8 mouse cellular contexts compared by ENCODE assay signal in genomic region chr5:110780761-110781528, GRCm38 (mm10). TPM values are rescaled to one million over a fixed set of nuclear protein-coding genes. Genes with fewer than 3 reads are reported as not detected.
DNase-seq lines count a peak whose midpoint lies in the region; ATAC-seq and TF ChIP-seq lines count a peak whose summit lies in the region.

No protein-coding gene starts in this region.

- H3K27me3 ChIP-seq in hindbrain, embryonic 12.5 days = no peaks in the 10 kb centered on the region

- peak in 1 of 2 experiments; percentile 30 for DNase-seq in left cerebral cortex, adult 2 months (ENCODE audit: extremely low spot score in 1 of 2, low spot score in 2 of 2)
- DNase-seq in left cerebral cortex, adult 11 months (ENCODE audit: low spot score) = no peak
- peak; percentile 65 for DNase-seq in cerebellum, adult 9-10 months
- DNase-seq in thymus, postnatal 10 days (ENCODE audit: low spot score in 2 of 2) = no peak
- DNase-seq in adrenal gland, adult 2 months = no peak
- DNase-seq in gastrocnemius, postnatal 25 days = no peak

- H3K36me3 ChIP-seq in hindbrain, embryonic 12.5 days = peaks cover 40% of the 10 kb centered on the region
- H3K36me3 ChIP-seq in macrophage (ENCODE audit: inconsistent target) = peaks cover 12% of the 10 kb centered on the region; the same call in 1 of the 2 replicates

- peak overlapping the region; percentile 82 for H3K27ac ChIP-seq in left cerebral cortex, adult 2 months
- no peak overlapping the region for H3K27ac ChIP-seq in hindbrain, embryonic 12.5 days
- H3K27ac ChIP-seq in macrophage = 0 out of 2 replicates have a peak overlapping the region, but pooled peaks have one; percentile 27

- peaks cover 19% of the 10 kb centered on the region for H3K4me1 ChIP-seq in hindbrain, embryonic 12.5 days

- intact Hi-C loops in left cerebral cortex, adult 2 months (cut with DNase I) = loop anchor here (1.0 kb wide), 1 partner anchor 10 kb away; no protein-coding TSS in a partner anchor

- no peak for TF ChIP-seq CTCF in left cerebral cortex, adult 2 months (IDR thresholded peaks at IDR 0.05)

- ATAC-seq in hindbrain, embryonic 12.5 days (ENCODE audit: low FRiP score) = peak; percentile 77

- peak overlapping the region; percentile 97 for H3K4me2 ChIP-seq in hindbrain, embryonic 12.5 days (replicated peaks)

- WGBS in hindbrain, embryonic 12.5 days = 57% methylated on average over 10 of the region's 10 CpGs
- WGBS in macrophage (ENCODE audit: missing documents) = 68% methylated on average over 10 of the region's 10 CpGs

- peak overlapping the region; percentile 76 for H3K4me3 ChIP-seq in left cerebral cortex, adult 2 months
- H3K4me3 ChIP-seq in hindbrain, embryonic 12.5 days = peak overlapping the region; percentile 91
- H3K4me3 ChIP-seq in macrophage (ENCODE audit: inconsistent target) = peak overlapping the region; percentile 75

- no peaks in the 10 kb centered on the region for H3K9me3 ChIP-seq in hindbrain, embryonic 12.5 days (replicated peaks)

- peak overlapping the region; percentile 88 for H3K9ac ChIP-seq in hindbrain, embryonic 12.5 days

- H3K79me2 ChIP-seq in macrophage (ENCODE audit: inconsistent target) = peaks cover 36% of the 10 kb centered on the region

RNA-seq across cellular contexts. Expression of gene Pus1, which starts 0.5 kb away (rescaled TPM):
- 10 to 100 TPM; 21.9 to 24.0 TPM for total RNA-seq in left cerebral cortex, adult 2 months (2021)
- 23.4 and 24.1 TPM in 2 replicates for polyA plus RNA-seq in hindbrain, embryonic 12.5 days (2016; fragmentation: Nextera tagmentation; extraction: Ambion mirVana)
- 10 to 100 TPM in 25 of 26 experiments, 1 to 10 TPM in 1; 9.2 to 29.5 (median 19.7) TPM for total RNA-seq in macrophage (2018; cell fraction: chromatin; rRNA removed)
- total RNA-seq in macrophage (2018; cell fraction: cytosol; rRNA removed) = 10 to 100 TPM; 12.5 to 21.4 (median 17.6) TPM
- total RNA-seq in macrophage (2018; cell fraction: nucleus; rRNA removed) = 10 to 100 TPM in 25 of 26 experiments, 1 to 10 TPM in 1; 8.9 to 39.1 (median 18.0) TPM
- polyA plus RNA-seq in macrophage (2018) = 14.8 to 27.1 TPM (median 18.1 TPM) in 3 replicates
- total RNA-seq in adrenal gland, adult 2 months (2021) = 10 to 100 TPM; 37.0 to 54.3 TPM
- 23.1 and 29.4 TPM in 2 replicates for polyA plus RNA-seq in adrenal gland, adult 2 months (2012; rRNA removed)
- 10 to 100 TPM in 1 of 2 experiments, 1 to 10 TPM in 1; 9.8 to 10.8 TPM for total RNA-seq in gastrocnemius, postnatal 25 days (2021)

RNA-seq across cellular contexts. Expression of gene Ep400, which starts 10.4 kb away (rescaled TPM):
- 100 to 1,000 TPM; 106 to 114 TPM for total RNA-seq in left cerebral cortex, adult 2 months (2021)
- polyA plus RNA-seq in hindbrain, embryonic 12.5 days (2016; fragmentation: Nextera tagmentation; extraction: Ambion mirVana) = 55.4 and 61.4 TPM in 2 replicates
- 100 to 1,000 TPM; 121 to 344 (median 189) TPM for total RNA-seq in macrophage (2018; cell fraction: chromatin; rRNA removed)
- 10 to 100 TPM; 32.7 to 65.2 (median 42.6) TPM for total RNA-seq in macrophage (2018; cell fraction: cytosol; rRNA removed)
- 100 to 1,000 TPM in 23 of 26 experiments, 10 to 100 TPM in 3; 90.4 to 232 (median 124) TPM for total RNA-seq in macrophage (2018; cell fraction: nucleus; rRNA removed)
- polyA plus RNA-seq in macrophage (2018) = 24.9 to 26.4 TPM (median 26.3 TPM) in 3 replicates
- total RNA-seq in adrenal gland, adult 2 months (2021) = 10 to 100 TPM; 69.1 to 90.6 TPM
- 68.3 and 74.6 TPM in 2 replicates for polyA plus RNA-seq in adrenal gland, adult 2 months (2012; rRNA removed)
- total RNA-seq in gastrocnemius, postnatal 25 days (2021) = 10 to 100 TPM; 23.0 to 25.9 TPM

RNA-seq across cellular contexts. Expression of gene Ulk1, which starts 29.0 kb away (rescaled TPM):
- total RNA-seq in left cerebral cortex, adult 2 months (2021) = 10 to 100 TPM; 75.4 to 80.4 TPM
- polyA plus RNA-seq in hindbrain, embryonic 12.5 days (2016; fragmentation: Nextera tagmentation; extraction: Ambion mirVana) = 35.4 and 38.1 TPM in 2 replicates
- 100 to 1,000 TPM in 8 of 26 experiments, 10 to 100 TPM in 18; 34.8 to 152 (median 77.9) TPM for total RNA-seq in macrophage (2018; cell fraction: chromatin; rRNA removed)
- total RNA-seq in macrophage (2018; cell fraction: cytosol; rRNA removed) = 10 to 100 TPM; 11.7 to 33.5 (median 17.2) TPM
- 10 to 100 TPM; 13.5 to 95.7 (median 32.3) TPM for total RNA-seq in macrophage (2018; cell fraction: nucleus; rRNA removed)
- polyA plus RNA-seq in macrophage (2018) = 9.6 to 23.9 TPM (median 15.4 TPM) in 3 replicates
- total RNA-seq in adrenal gland, adult 2 months (2021) = 10 to 100 TPM; 38.1 to 49.7 TPM
- 71.4 and 95.4 TPM in 2 replicates for polyA plus RNA-seq in adrenal gland, adult 2 months (2012; rRNA removed)
- 10 to 100 TPM; 33.0 to 43.3 TPM for total RNA-seq in gastrocnemius, postnatal 25 days (2021)

RNA-seq across cellular contexts. Expression of gene Hscb, which starts 58.6 kb away (rescaled TPM):
- 10 to 100 TPM in 1 of 2 experiments, 1 to 10 TPM in 1; 7.9 to 10.4 TPM for total RNA-seq in left cerebral cortex, adult 2 months (2021)
- polyA plus RNA-seq in hindbrain, embryonic 12.5 days (2016; fragmentation: Nextera tagmentation; extraction: Ambion mirVana) = 18.5 and 21.4 TPM in 2 replicates
- total RNA-seq in macrophage (2018; cell fraction: chromatin; rRNA removed) = 10 to 100 TPM in 11 of 26 experiments, 1 to 10 TPM in 11, not detected in 4; 2.3 to 43.3 (median 10.1) TPM
- total RNA-seq in macrophage (2018; cell fraction: cytosol; rRNA removed) = 10 to 100 TPM; 27.7 to 74.0 (median 40.6) TPM
- total RNA-seq in macrophage (2018; cell fraction: nucleus; rRNA removed) = 10 to 100 TPM in 14 of 26 experiments, 1 to 10 TPM in 12; 2.1 to 29.6 (median 10.4) TPM
- 32.2 to 52.4 TPM (median 43.3 TPM) in 3 replicates for polyA plus RNA-seq in macrophage (2018)
- 10 to 100 TPM; 14.4 to 17.3 TPM for total RNA-seq in adrenal gland, adult 2 months (2021)
- polyA plus RNA-seq in adrenal gland, adult 2 months (2012; rRNA removed) = 9.9 and 10.8 TPM in 2 replicates
- 10 to 100 TPM in 1 of 2 experiments, 1 to 10 TPM in 1; 9.7 to 12.5 TPM for total RNA-seq in gastrocnemius, postnatal 25 days (2021)

RNA-seq across cellular contexts. Expression of gene Chek2, which starts 58.8 kb away (rescaled TPM):
- total RNA-seq in left cerebral cortex, adult 2 months (2021) = under 1 TPM; 0.59 to 0.91 TPM
- polyA plus RNA-seq in hindbrain, embryonic 12.5 days (2016; fragmentation: Nextera tagmentation; extraction: Ambion mirVana) = 18.3 and 18.4 TPM in 2 replicates
- 10 to 100 TPM in 16 of 26 experiments, 1 to 10 TPM in 10; 1.8 to 51.7 (median 22.4) TPM for total RNA-seq in macrophage (2018; cell fraction: chromatin; rRNA removed)
- 10 to 100 TPM in 25 of 26 experiments, 1 to 10 TPM in 1; 9.4 to 27.0 (median 18.0) TPM for total RNA-seq in macrophage (2018; cell fraction: cytosol; rRNA removed)
- 10 to 100 TPM in 17 of 26 experiments, 1 to 10 TPM in 9; 3.2 to 38.0 (median 15.6) TPM for total RNA-seq in macrophage (2018; cell fraction: nucleus; rRNA removed)
- polyA plus RNA-seq in macrophage (2018) = 21.7 to 24.4 TPM (median 24.0 TPM) in 3 replicates
- 1 to 10 TPM; 3.4 to 3.6 TPM for total RNA-seq in adrenal gland, adult 2 months (2021)
- polyA plus RNA-seq in adrenal gland, adult 2 months (2012; rRNA removed) = 2.6 and 3.7 TPM in 2 replicates
- 1 to 10 TPM; 1.4 to 1.5 TPM for total RNA-seq in gastrocnemius, postnatal 25 days (2021)
